Mouse (Mus musculus) stomach, postnatal 0 days (tissue): ENCODE results near the gene Frem1. TPM values are rescaled to one million over a fixed set of nuclear protein-coding genes. Genes with fewer than 3 reads are reported as not detected.

Experiments used
- ATAC-seq: fragments of 200-750 bp; cut with Nextera tagmentation; 2 replicates; pipeline ENCODE4 v1.8.0; 2017; ENCODE audit not compliant: low FRiP score, low TSS enrichment
- DNase-seq: peaks from one replicate; pipeline ENCODE4 v3.0.0-alpha.2; 2016; ENCODE audit warnings: low spot score
- H3K27ac ChIP-seq: fragments of 300-500 bp; sonication (generic); replicated peaks from 2 replicates; pipeline ENCODE4 v1.5.1; 2014; ENCODE audit warnings: mild to moderate bottlenecking, control low read depth
- H3K27me3 ChIP-seq: fragments of 300-500 bp; sonication (generic); 2 replicates; pipeline ENCODE4 v1.6.1; 2014; ENCODE audit warnings: low read length; ENCODE audit not compliant: control insufficient read depth, insufficient read depth
- H3K36me3 ChIP-seq: fragments of 300-500 bp; sonication (generic); 2 replicates; pipeline ENCODE4 v1.6.1; 2014; ENCODE audit warnings: low read length, mixed read lengths; ENCODE audit not compliant: control insufficient read depth, insufficient read depth
- H3K4me1 ChIP-seq: fragments of 300-500 bp; sonication (generic); replicated peaks from 2 replicates; pipeline ENCODE4 v1.6.1; 2014; ENCODE audit warnings: antibody characterized with exemption; ENCODE audit not compliant: control insufficient read depth, insufficient read depth
- H3K4me2 ChIP-seq: fragments of 300-500 bp; sonication (generic); replicated peaks from 2 replicates; pipeline ENCODE4 v1.6.1; 2014; ENCODE audit warnings: low read depth, mild to moderate bottlenecking, control low read depth, moderate library complexity
- H3K4me3 ChIP-seq: fragments of 300-500 bp; sonication (generic); 2 replicates; pipeline ENCODE4 v1.5.1; 2014; ENCODE audit warnings: low read depth, low read length, control low read depth
- H3K9ac ChIP-seq: fragments of 300-500 bp; sonication (generic); 2 replicates; pipeline ENCODE4 v1.6.1; 2014; ENCODE audit warnings: mild to moderate bottlenecking, low read length, control low read depth, mixed read lengths
- H3K9me3 ChIP-seq: fragments of 300-500 bp; sonication (generic); 2 replicates; pipeline ENCODE4 v1.6.1; 2016; ENCODE audit warnings: low read length; ENCODE audit not compliant: control insufficient read depth
- CTCF ChIP-seq: IDR thresholded peaks from 2 replicates; pipeline ENCODE4 v1.5.1; 2016; ENCODE audit warnings: antibody characterized with exemption, low read depth, mild to moderate bottlenecking, moderate library complexity
- EP300 ChIP-seq: optimal IDR thresholded peaks from 2 replicates; pipeline ENCODE3; 2016; ENCODE audit warnings: antibody characterized with exemption
- WGBS: fragments of 180-500 bp; shearing (Covaris S2); extraction: QIAGEN DNeasy Blood & Tissue Kit; methylation state at CpG from one replicate; pipeline ENCODE4 v1.1.7; 2014; 5-methylcytosine and 5-hydroxymethylcytosine counted together
- polyA plus RNA-seq: library from polyadenylated mRNA; unstranded; fragments of >200 nt; fragmentation: Nextera tagmentation; extraction: Ambion mirVana; gene quantifications from 2 replicates; pipeline ENCODE4 v1.2.1, GENCODE M21; 2015

Frem1 gene
- polyA plus RNA-seq, 1 experiment from 2014 or later = 2.9 TPM

GRCm38 (mm10) chr4:82953992-82954391 lies 98.1 kb downstream of the Frem1 start:
- Histone ChIP-seq H3K4me2 (no peak overlapping the region), H3K9ac (no peak overlapping the region), H3K4me3 (no peak overlapping the region), H3K27ac (no peak overlapping the region), H3K4me1 (no peaks in the 10 kb centered on the region), H3K27me3 (no peaks in the 10 kb centered on the region), H3K9me3 (no peaks in the 10 kb centered on the region), H3K36me3 (no peaks in the 10 kb centered on the region)
- ATAC-seq (no peak), DNase-seq (no peak)
- 53% methylated on average over 4 of the region's 4 CpGs for WGBS
- TF ChIP-seq EP300 = no peak
- no peak for TF ChIP-seq CTCF

DNA sequence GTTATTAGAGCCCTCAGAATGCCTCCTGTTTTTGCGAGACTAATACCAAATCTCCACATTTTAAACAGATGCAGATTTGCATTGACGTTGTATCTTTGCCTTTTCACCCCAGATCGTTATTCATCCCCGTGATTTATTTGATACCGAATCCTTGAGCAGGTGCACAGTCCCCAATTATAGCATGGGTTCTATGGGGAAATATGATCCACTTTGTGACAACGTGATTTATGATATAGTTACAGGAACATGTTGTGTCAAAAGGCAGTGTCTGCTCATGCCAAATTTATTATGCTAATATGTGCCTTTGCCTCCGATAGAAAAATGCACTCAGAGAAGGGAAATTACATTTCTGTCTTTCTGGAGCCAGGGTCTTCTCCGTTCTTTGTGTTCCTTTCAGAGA lies 102.6 kb downstream of the Frem1 start:
- Histone ChIP-seq H3K4me3 (no peak overlapping the region), H3K9ac (no peak overlapping the region), H3K27me3 (no peaks in the 10 kb centered on the region), H3K9me3 (no peaks in the 10 kb centered on the region), H3K4me1 (no peaks in the 10 kb centered on the region), H3K4me2 (no peak overlapping the region), H3K27ac (no peak overlapping the region), H3K36me3 (no peaks in the 10 kb centered on the region)
- TF ChIP-seq EP300 (no peak), CTCF (no peak)
- WGBS = 72% methylated on average over 8 of the region's 8 CpGs
- ATAC-seq (no peak), DNase-seq (no peak)

DNA sequence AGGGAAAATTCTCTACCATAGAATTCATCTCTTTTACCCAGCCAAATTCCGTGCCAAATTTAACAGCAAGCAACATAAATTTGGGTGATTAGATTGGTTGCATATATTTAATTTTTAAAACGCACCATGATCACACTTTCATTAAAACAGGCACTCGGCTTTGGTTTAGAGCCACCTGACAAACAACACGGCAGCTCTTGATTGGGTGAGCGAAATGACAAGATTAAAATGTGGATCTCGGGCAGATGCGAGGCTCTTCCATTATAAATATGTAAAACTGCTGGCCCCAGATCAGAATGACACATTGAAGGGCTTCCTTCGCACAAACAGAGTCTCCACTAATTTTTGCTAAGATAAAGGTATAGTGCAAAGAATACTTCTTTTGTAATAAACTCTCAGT lies 105.4 kb downstream of the Frem1 start:
- 80% methylated on average over 8 of the region's 8 CpGs for WGBS
- Histone ChIP-seq H3K27me3 (no peaks in the 10 kb centered on the region), H3K4me2 (no peak overlapping the region), H3K9ac (no peak overlapping the region), H3K27ac (no peak overlapping the region), H3K4me1 (no peaks in the 10 kb centered on the region), H3K4me3 (no peak overlapping the region), H3K9me3 (no peaks in the 10 kb centered on the region), H3K36me3 (no peaks in the 10 kb centered on the region)
- no peak for ATAC-seq
- no peak for DNase-seq
- TF ChIP-seq EP300 (no peak), CTCF (no peak)

GRCm38 (mm10) chr4:82946276-82946612 lies 105.9 kb downstream of the Frem1 start:
- no peak overlapping the region for H3K27ac ChIP-seq
- H3K9me3 ChIP-seq = no peaks in the 10 kb centered on the region
- no peak overlapping the region for H3K4me3 ChIP-seq
- no peak overlapping the region for H3K9ac ChIP-seq
- no peaks in the 10 kb centered on the region for H3K36me3 ChIP-seq
- no peaks in the 10 kb centered on the region for H3K4me1 ChIP-seq
- 53% methylated on average over 3 of the region's 3 CpGs for WGBS
- DNase-seq (no peak), ATAC-seq (no peak)
- no peak for TF ChIP-seq EP300
- no peak for TF ChIP-seq CTCF
- H3K4me2 ChIP-seq = no peak overlapping the region
- H3K27me3 ChIP-seq = no peaks in the 10 kb centered on the region

GRCm38 (mm10) chr4:82945572-82946275 lies 106.4 kb downstream of the Frem1 start:
- Histone ChIP-seq H3K36me3 (no peaks in the 10 kb centered on the region), H3K27ac (no peak overlapping the region), H3K9me3 (no peaks in the 10 kb centered on the region), H3K4me2 (no peak overlapping the region), H3K4me3 (no peak overlapping the region), H3K9ac (no peak overlapping the region), H3K27me3 (no peaks in the 10 kb centered on the region), H3K4me1 (no peaks in the 10 kb centered on the region)
- DNase-seq = no peak
- ATAC-seq = no peak
- 74% methylated on average over 9 of the region's 9 CpGs for WGBS
- TF ChIP-seq EP300 (no peak), CTCF (no peak)

DNA sequence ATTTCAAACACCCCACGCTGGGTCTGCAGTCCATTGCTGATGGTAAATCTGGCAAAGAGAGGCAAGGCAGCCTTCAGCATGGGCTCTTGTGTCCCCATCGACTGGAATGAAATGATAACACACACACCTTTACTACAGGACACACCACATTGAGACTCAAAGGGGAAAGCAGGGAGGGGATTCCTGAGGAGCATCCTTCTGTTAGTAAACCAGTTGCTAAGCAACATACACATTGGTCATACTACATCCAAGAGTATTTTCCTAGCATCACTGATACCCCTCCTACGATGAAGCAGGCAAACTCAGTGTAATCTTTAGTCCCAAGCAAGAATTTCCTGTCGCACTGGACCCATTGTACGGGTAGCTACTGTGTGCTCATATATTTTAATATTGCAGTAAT lies 111.5 kb downstream of the Frem1 start:
- Histone ChIP-seq H3K4me1 (no peaks in the 10 kb centered on the region), H3K27ac (no peak overlapping the region), H3K4me2 (no peak overlapping the region), H3K4me3 (no peak overlapping the region), H3K9me3 (no peaks in the 10 kb centered on the region), H3K36me3 (no peaks in the 10 kb centered on the region), H3K27me3 (no peaks in the 10 kb centered on the region), H3K9ac (no peak overlapping the region)
- ATAC-seq = no peak
- 86% methylated on average over 5 of the region's 5 CpGs for WGBS
- no peak for DNase-seq
- TF ChIP-seq EP300 (no peak), CTCF (no peak)
